Mouse (Mus musculus): ENCODE measurements at regions not wholly inside any gene's neighbourhood (a gene's known extent, or its start where the extent isn't known, plus 50 kb on each side); places are given as distances from the start of the nearest gene placed in this dataset.

- Histone ChIP-seq H3K27ac (replicated peaks; ENCODE audit: insufficient read depth, low read depth, low read length) (no peak overlapping the region), H3K9ac (ENCODE audit: low read depth, low read length) (no peak overlapping the region), H3K36me3 (ENCODE audit: control insufficient read depth, insufficient read depth, low read length) (no peaks in the 10 kb centered on the region), H3K4me3 (ENCODE audit: insufficient read depth, low read depth, low read length) (no peak overlapping the region), H3K4me1 (ENCODE audit: control insufficient read depth, insufficient read depth, low read length) (no peaks in the 10 kb centered on the region), H3K27me3 (ENCODE audit: control insufficient read depth, insufficient read depth, low read length) (no peaks in the 10 kb centered on the region), H3K79me2 (ENCODE audit: control insufficient read depth, insufficient read depth, low read length) (no peaks in the 10 kb centered on the region)
- TF ChIP-seq POLR2A (IDR thresholded peaks at IDR 0.05; ENCODE audit: extremely low read depth, insufficient read depth, low read length) = no peak
- TF ChIP-seq CTCF (IDR thresholded peaks at IDR 0.05; ENCODE audit: low read depth, low read length) = no peak
- WGBS = 86% methylated on average over 4 of the region's 4 CpGs
- DNase-seq (ENCODE audit: extremely low read depth, low read depth, low spot score) = no peak
Observed at GRCm38 (mm10) chr12:12871272-12871671, 70.4 kb downstream of the Mycn start.

- no peak for DNase-seq (ENCODE audit: extremely low read depth, low read depth, low spot score)
- H3K4me1 ChIP-seq (ENCODE audit: control insufficient read depth, insufficient read depth, low read length) = no peaks in the 10 kb centered on the region
- H3K27me3 ChIP-seq (ENCODE audit: control insufficient read depth, insufficient read depth, low read length) = no peaks in the 10 kb centered on the region
Observed at GRCm38 (mm10) chr12:12866590-12866989, 75.1 kb downstream of the Mycn start.

DNA sequence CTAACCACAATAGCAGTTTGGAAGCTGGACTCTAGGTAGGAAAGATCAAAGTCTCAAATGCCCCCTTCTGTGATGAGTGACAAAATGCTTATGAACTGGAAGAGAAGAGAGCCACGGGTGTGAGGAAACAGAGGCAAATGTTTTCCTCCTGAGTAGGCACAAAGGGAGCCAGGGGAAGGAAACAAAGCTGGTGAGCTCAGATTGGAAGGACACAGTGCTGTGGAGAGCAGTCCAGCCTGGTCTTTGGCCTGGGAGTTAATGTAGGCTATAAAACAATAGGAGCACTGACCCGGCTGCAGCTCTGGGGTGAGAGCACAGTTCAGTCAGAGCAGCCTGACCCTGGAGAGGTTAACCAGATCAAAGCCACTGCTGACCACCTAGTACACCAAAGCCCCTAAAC lies 91.0 kb downstream of the Mycn start:
- H3K9ac ChIP-seq (ENCODE audit: low read depth, low read length) = no peak overlapping the region
- 59% methylated on average over 2 of the region's 2 CpGs for WGBS
- no peak for DNase-seq (ENCODE audit: extremely low read depth, low read depth, low spot score)

More at GRCm38 (mm10) chr12:12866590-12866989, 75.1 kb downstream of the Mycn start:
- H3K4me3 ChIP-seq (ENCODE audit: insufficient read depth, low read depth, low read length) = no peak overlapping the region
- H3K79me2 ChIP-seq (ENCODE audit: control insufficient read depth, insufficient read depth, low read length) = no peaks in the 10 kb centered on the region
- no peak overlapping the region for H3K27ac ChIP-seq (replicated peaks; ENCODE audit: insufficient read depth, low read depth, low read length)
- WGBS = 75% methylated on average over 10 of the region's 10 CpGs
- H3K36me3 ChIP-seq (ENCODE audit: control insufficient read depth, insufficient read depth, low read length) = no peaks in the 10 kb centered on the region
- no peak overlapping the region for H3K9ac ChIP-seq (ENCODE audit: low read depth, low read length)
- TF ChIP-seq POLR2A (IDR thresholded peaks at IDR 0.05; ENCODE audit: extremely low read depth, insufficient read depth, low read length) = no peak
- TF ChIP-seq CTCF (IDR thresholded peaks at IDR 0.05; ENCODE audit: low read depth, low read length) = no peak

DNA sequence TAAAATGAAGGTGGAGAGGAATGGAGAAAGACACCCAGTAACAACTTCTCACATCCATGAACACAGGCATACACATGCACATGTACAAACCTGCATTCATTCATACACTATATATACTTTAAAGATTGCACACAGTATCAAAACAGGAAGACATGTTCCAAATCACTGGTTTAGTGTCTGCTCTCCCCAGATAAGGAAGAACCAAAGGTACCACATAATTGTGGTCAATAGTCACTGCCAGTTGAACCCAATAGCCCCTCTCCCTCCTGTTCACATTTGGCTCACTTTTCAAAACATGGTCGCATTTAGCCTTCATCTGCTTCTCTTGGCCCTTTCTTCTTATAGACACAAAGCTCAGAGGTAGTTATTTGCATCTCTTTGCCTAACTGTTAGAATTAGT lies 95.0 kb downstream of the Mycn start:
- H3K4me3 ChIP-seq (ENCODE audit: insufficient read depth, low read depth, low read length) = no peak overlapping the region
- TF ChIP-seq POLR2A (IDR thresholded peaks at IDR 0.05; ENCODE audit: extremely low read depth, insufficient read depth, low read length) (no peak), CTCF (IDR thresholded peaks at IDR 0.05; ENCODE audit: low read depth, low read length) (no peak)
- H3K79me2 ChIP-seq (ENCODE audit: control insufficient read depth, insufficient read depth, low read length) = no peaks in the 10 kb centered on the region
- DNase-seq (ENCODE audit: extremely low read depth, low read depth, low spot score) = no peak
- no peaks in the 10 kb centered on the region for H3K27me3 ChIP-seq (ENCODE audit: control insufficient read depth, insufficient read depth, low read length)
- no peak overlapping the region for H3K9ac ChIP-seq (ENCODE audit: low read depth, low read length)
- no peaks in the 10 kb centered on the region for H3K36me3 ChIP-seq (ENCODE audit: control insufficient read depth, insufficient read depth, low read length)
- no peak overlapping the region for H3K27ac ChIP-seq (replicated peaks; ENCODE audit: insufficient read depth, low read depth, low read length)
- WGBS = 83% methylated on average over 1 of the region's 1 CpGs
- no peaks in the 10 kb centered on the region for H3K4me1 ChIP-seq (ENCODE audit: control insufficient read depth, insufficient read depth, low read length)

More for the DNA sequence above, 91.0 kb downstream of the Mycn start:
- Histone ChIP-seq H3K4me1 (ENCODE audit: control insufficient read depth, insufficient read depth, low read length) (no peaks in the 10 kb centered on the region), H3K27me3 (ENCODE audit: control insufficient read depth, insufficient read depth, low read length) (no peaks in the 10 kb centered on the region), H3K36me3 (ENCODE audit: control insufficient read depth, insufficient read depth, low read length) (no peaks in the 10 kb centered on the region), H3K4me3 (ENCODE audit: insufficient read depth, low read depth, low read length) (no peak overlapping the region), H3K27ac (replicated peaks; ENCODE audit: insufficient read depth, low read depth, low read length) (no peak overlapping the region), H3K79me2 (ENCODE audit: control insufficient read depth, insufficient read depth, low read length) (no peaks in the 10 kb centered on the region)
- no peak for TF ChIP-seq CTCF (IDR thresholded peaks at IDR 0.05; ENCODE audit: low read depth, low read length)
- TF ChIP-seq POLR2A (IDR thresholded peaks at IDR 0.05; ENCODE audit: extremely low read depth, insufficient read depth, low read length) = no peak

- WGBS = 85% methylated on average over 17 of the region's 17 CpGs
- Histone ChIP-seq H3K4me3 (ENCODE audit: insufficient read depth, low read depth, low read length) (no peak overlapping the region), H3K36me3 (ENCODE audit: control insufficient read depth, insufficient read depth, low read length) (no peaks in the 10 kb centered on the region), H3K4me1 (ENCODE audit: control insufficient read depth, insufficient read depth, low read length) (no peaks in the 10 kb centered on the region), H3K27me3 (ENCODE audit: control insufficient read depth, insufficient read depth, low read length) (no peaks in the 10 kb centered on the region; the same call in 1 of the 2 replicates), H3K9ac (ENCODE audit: low read depth, low read length) (no peak overlapping the region), H3K79me2 (ENCODE audit: control insufficient read depth, insufficient read depth, low read length) (no peaks in the 10 kb centered on the region), H3K27ac (replicated peaks; ENCODE audit: insufficient read depth, low read depth, low read length) (no peak overlapping the region)
- no peak for TF ChIP-seq CTCF (IDR thresholded peaks at IDR 0.05; ENCODE audit: low read depth, low read length)
- TF ChIP-seq POLR2A (IDR thresholded peaks at IDR 0.05; ENCODE audit: extremely low read depth, insufficient read depth, low read length) = no peak
- no peak for DNase-seq (ENCODE audit: extremely low read depth, low read depth, low spot score)
Observed at GRCm38 (mm10) chr12:12842247-12842957, 99.3 kb downstream of the Mycn start.
